Mouse (Mus musculus): ENCODE data around the gene Lyzl6. TPM values are rescaled to one million over a fixed set of nuclear protein-coding genes. Genes with fewer than 3 reads are reported as not detected.

The Lyzl6 gene
- polyA plus RNA-seq, 1 experiment from 2014 or later: not detected

DNA sequence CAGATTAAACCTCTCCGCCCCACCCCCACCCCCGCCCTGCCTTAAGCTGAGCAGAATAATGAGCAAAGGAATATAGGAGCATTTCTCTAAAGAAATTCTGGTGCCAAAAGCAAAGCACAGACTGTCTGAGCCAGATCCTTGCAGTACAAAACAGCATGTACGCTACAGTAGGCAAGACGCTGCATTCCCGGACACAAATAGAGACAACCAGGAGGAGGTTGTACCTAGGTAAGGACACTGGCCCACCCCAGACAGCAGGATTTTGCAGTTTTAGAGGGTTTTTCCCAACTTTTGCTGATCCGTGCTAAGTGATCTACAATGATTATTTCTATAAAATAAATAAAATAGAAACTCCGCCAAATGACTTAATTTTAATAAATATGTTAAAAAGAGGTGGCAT is 10.0 kb upstream of the Lyzl6 start:
- WGBS: 27% methylated on average over 7 of the region's 7 CpGs

DNA sequence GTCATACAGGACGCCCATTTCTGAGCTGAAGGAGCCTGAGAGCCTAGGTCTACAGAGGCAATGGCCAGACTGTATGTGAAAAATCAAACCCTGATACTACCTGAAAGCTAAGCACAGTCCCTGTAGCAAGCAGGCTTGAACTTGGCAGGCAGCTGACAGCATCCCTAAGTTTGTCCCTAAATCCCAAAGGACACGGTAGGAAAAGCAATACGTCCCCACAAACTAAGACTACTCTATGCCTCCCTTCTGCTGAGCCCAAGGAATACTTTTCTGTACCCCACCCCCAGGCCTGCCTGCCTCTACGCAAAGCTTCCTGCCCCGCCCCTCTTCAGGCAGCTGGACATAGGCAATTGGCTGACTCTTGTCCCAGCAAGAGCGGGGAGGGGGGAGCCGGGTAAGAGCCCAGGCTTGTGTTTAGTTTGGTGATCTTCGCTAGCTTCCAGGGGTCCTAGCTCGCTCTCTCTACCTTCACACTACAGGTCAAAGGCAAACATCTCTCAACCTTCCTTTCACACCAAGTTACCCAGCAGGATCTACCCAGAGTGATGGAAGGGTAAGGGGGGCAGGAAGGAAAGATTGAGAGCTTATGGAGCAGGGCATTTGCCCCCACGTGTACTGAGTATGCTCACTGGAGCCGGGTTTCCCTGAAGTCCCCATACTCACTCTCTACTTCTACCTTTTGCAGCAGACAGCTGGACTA is 9.4 kb upstream of the Lyzl6 start:
- peaks cover 61% of the 10 kb centered on the region for H3K27me3 ChIP-seq (ENCODE audit: control insufficient read depth, insufficient read depth, low read length)
- H3K36me3 ChIP-seq (ENCODE audit: control insufficient read depth, insufficient read depth, low read length): no peaks in the 10 kb centered on the region
- H3K4me1 ChIP-seq (ENCODE audit: control insufficient read depth, insufficient read depth, low read length): peaks cover 8% of the 10 kb centered on the region
- 7% methylated on average over 11 of the region's 11 CpGs for WGBS
- no peak for ATAC-seq (ENCODE audit: insufficient read depth, low FRiP score)
- H3K9ac ChIP-seq (ENCODE audit: low read length): no peak overlapping the region
- H3K27ac ChIP-seq (ENCODE audit: low read length): no peak overlapping the region
- H3K4me2 ChIP-seq (ENCODE audit: low read depth, low read length): no peak overlapping the region
- no peaks in the 10 kb centered on the region for H3K9me3 ChIP-seq (replicated peaks; ENCODE audit: control insufficient read depth, low read length)
- H3K4me3 ChIP-seq (replicated peaks; ENCODE audit: low read length): no peak overlapping the region

More for the DNA sequence above, 10.0 kb upstream of the Lyzl6 start:
- Histone ChIP-seq H3K27me3 (ENCODE audit: control insufficient read depth, insufficient read depth, low read length) (peaks cover 61% of the 10 kb centered on the region), H3K9ac (ENCODE audit: low read length) (no peak overlapping the region), H3K9me3 (replicated peaks; ENCODE audit: control insufficient read depth, low read length) (no peaks in the 10 kb centered on the region), H3K4me3 (replicated peaks; ENCODE audit: low read length) (no peak overlapping the region), H3K4me2 (ENCODE audit: low read depth, low read length) (no peak overlapping the region), H3K27ac (ENCODE audit: low read length) (no peak overlapping the region), H3K4me1 (ENCODE audit: control insufficient read depth, insufficient read depth, low read length) (peaks cover 8% of the 10 kb centered on the region), H3K36me3 (ENCODE audit: control insufficient read depth, insufficient read depth, low read length) (no peaks in the 10 kb centered on the region)
- no peak for ATAC-seq (ENCODE audit: insufficient read depth, low FRiP score)

DNA sequence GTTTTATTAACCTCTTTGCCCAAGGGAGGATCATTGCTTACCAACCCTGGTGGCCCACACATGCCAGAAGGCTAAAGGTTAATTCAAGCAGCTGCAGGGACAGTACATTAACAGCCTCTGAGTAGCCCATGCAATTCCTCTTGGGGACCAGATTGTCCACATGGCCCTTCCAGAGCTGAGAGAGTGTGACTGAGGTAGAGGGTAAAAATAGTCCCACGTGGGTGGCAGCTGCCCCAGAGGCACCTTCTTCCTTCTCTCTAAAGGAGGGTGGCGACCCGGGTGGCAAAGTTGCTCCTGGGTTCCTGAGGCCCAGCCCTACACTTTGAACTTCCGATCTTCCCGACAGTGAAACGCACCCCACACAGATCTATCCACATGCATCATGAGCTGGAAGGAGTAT is 7.6 kb upstream of the Lyzl6 start:
- H3K4me3 ChIP-seq (replicated peaks; ENCODE audit: low read length): no peak overlapping the region
- no peaks in the 10 kb centered on the region for H3K36me3 ChIP-seq (ENCODE audit: control insufficient read depth, insufficient read depth, low read length)
- ATAC-seq (ENCODE audit: insufficient read depth, low FRiP score): no peak
- H3K9me3 ChIP-seq (replicated peaks; ENCODE audit: control insufficient read depth, low read length): no peaks in the 10 kb centered on the region
- peaks cover 8% of the 10 kb centered on the region for H3K4me1 ChIP-seq (ENCODE audit: control insufficient read depth, insufficient read depth, low read length)
- H3K27me3 ChIP-seq (ENCODE audit: control insufficient read depth, insufficient read depth, low read length): peaks cover 44% of the 10 kb centered on the region
- H3K27ac ChIP-seq (ENCODE audit: low read length): no peak overlapping the region
- H3K9ac ChIP-seq (ENCODE audit: low read length): no peak overlapping the region
- H3K4me2 ChIP-seq (ENCODE audit: low read depth, low read length): no peak overlapping the region
- 76% methylated on average over 6 of the region's 6 CpGs for WGBS

DNA sequence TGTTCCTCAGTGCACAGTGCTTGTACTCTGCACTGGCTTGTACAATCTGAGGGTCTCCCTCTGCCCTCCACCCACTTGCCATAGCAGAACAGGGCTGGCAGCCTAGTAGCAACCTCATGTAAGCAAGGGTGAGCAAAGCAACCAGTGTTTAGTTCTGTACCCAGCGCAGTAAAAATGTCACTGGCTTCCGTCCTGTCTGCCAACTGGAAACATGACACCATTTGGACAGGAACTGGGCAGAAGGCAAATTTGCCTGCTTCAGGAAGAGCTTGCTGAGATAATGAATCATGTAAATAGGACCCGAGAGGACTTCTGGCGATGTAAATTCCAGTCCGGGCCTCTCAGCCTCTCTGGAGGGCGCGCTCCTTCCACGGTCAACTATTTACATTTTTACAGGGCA is 7.0 kb upstream of the Lyzl6 start:
- Histone ChIP-seq H3K27ac (ENCODE audit: low read length) (no peak overlapping the region), H3K9me3 (replicated peaks; ENCODE audit: control insufficient read depth, low read length) (no peaks in the 10 kb centered on the region), H3K9ac (ENCODE audit: low read length) (no peak overlapping the region), H3K4me2 (ENCODE audit: low read depth, low read length) (no peak overlapping the region), H3K4me3 (replicated peaks; ENCODE audit: low read length) (no peak overlapping the region), H3K36me3 (ENCODE audit: control insufficient read depth, insufficient read depth, low read length) (no peaks in the 10 kb centered on the region), H3K4me1 (ENCODE audit: control insufficient read depth, insufficient read depth, low read length) (peaks cover 8% of the 10 kb centered on the region), H3K27me3 (ENCODE audit: control insufficient read depth, insufficient read depth, low read length) (peaks cover 38% of the 10 kb centered on the region)
- ATAC-seq (ENCODE audit: insufficient read depth, low FRiP score): no peak
- WGBS: 54% methylated on average over 8 of the region's 8 CpGs

DNA sequence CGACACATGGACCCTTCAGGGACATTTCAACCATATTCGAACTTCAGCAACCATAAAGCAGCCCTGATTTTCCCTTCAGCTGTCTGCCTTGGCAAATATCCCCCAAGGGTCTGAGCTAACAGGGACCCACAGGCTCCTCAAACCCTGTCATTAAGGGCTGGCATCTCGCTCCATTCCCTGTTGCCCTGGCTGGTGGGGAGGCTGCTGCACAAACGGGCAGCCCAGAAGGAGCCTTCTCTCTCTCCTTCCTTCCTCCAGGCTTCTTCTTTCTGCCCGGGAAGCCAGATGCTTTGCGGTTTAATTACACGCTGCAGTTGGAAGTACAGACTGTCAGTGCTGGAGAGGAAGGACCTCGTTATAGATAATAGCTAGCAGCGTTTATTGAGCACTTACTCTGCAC is 4.5 kb upstream of the Lyzl6 start:
- H3K4me2 ChIP-seq (ENCODE audit: low read depth, low read length): no peak overlapping the region
- 71% methylated on average over 9 of the region's 9 CpGs for WGBS
- ATAC-seq (ENCODE audit: insufficient read depth, low FRiP score): no peak

DNA sequence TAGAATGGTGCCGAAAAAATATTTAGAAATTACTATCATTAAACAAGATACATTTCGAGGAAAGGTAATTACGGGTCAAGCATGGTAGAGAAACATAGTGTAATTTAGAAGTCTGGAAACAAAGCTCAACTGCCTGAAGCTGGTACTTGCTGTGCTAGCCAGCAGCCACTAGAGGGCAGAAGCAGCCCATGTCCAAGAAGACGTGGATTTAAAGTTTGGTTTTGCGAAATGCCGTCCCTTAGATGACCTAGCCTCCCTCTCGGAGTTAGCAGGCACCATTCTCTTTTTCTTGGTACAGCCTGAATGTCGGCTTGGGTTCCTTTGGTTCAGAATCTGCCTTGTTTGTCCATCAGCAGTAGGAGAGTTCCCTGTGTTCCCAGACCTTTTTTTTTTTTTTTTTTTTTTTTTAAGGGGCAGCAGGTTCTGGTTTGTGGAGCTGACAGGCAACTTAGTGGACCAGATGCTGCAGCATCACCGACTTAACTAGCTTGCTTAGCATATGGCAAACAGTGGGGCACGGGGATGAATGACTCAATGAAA is 787 bp upstream of the Lyzl6 start:
- no peaks in the 10 kb centered on the region for H3K36me3 ChIP-seq (ENCODE audit: control insufficient read depth, insufficient read depth, low read length)
- no peak overlapping the region for H3K4me3 ChIP-seq (replicated peaks; ENCODE audit: low read length)
- no peak overlapping the region for H3K4me2 ChIP-seq (ENCODE audit: low read depth, low read length)
- ATAC-seq (ENCODE audit: insufficient read depth, low FRiP score): no peak
- peaks cover 13% of the 10 kb centered on the region for H3K27me3 ChIP-seq (ENCODE audit: control insufficient read depth, insufficient read depth, low read length)
- H3K27ac ChIP-seq (ENCODE audit: low read length): no peak overlapping the region
- H3K9ac ChIP-seq (ENCODE audit: low read length): no peak overlapping the region
- no peaks in the 10 kb centered on the region for H3K9me3 ChIP-seq (replicated peaks; ENCODE audit: control insufficient read depth, low read length)
- 3% methylated on average over 10 of the region's 10 CpGs for WGBS
- no peaks in the 10 kb centered on the region for H3K4me1 ChIP-seq (ENCODE audit: control insufficient read depth, insufficient read depth, low read length)

More for the DNA sequence above, 4.5 kb upstream of the Lyzl6 start:
- Histone ChIP-seq H3K4me1 (ENCODE audit: control insufficient read depth, insufficient read depth, low read length) (no peaks in the 10 kb centered on the region), H3K9me3 (replicated peaks; ENCODE audit: control insufficient read depth, low read length) (no peaks in the 10 kb centered on the region), H3K27me3 (ENCODE audit: control insufficient read depth, insufficient read depth, low read length) (peaks cover 28% of the 10 kb centered on the region), H3K27ac (ENCODE audit: low read length) (no peak overlapping the region), H3K36me3 (ENCODE audit: control insufficient read depth, insufficient read depth, low read length) (no peaks in the 10 kb centered on the region), H3K9ac (ENCODE audit: low read length) (no peak overlapping the region), H3K4me3 (replicated peaks; ENCODE audit: low read length) (no peak overlapping the region)

DNA sequence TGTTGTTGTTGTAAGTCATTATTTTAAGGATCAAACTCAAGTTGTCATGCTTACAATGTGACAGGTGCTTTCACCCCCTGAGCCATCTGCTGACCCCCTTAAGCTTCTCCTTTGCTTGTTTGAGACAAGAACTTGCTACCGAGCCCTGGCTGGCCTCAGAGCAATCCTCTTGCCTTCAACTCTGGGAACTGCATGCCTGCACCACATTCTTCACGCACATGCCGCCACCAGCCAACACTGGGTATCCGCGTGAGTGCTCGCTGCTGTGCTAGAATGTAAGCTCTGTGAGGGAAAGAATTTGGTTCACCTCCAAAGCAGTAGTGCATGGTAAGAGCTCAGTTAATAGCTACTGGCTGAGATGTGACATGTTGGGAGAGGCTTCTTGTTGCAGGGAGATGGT is 2.4 kb downstream of the Lyzl6 start:
- no peak for ATAC-seq (ENCODE audit: insufficient read depth, low FRiP score)
- no peaks in the 10 kb centered on the region for H3K36me3 ChIP-seq (ENCODE audit: control insufficient read depth, insufficient read depth, low read length)
- no peak overlapping the region for H3K9ac ChIP-seq (ENCODE audit: low read length)
- no peak overlapping the region for H3K27ac ChIP-seq (ENCODE audit: low read length)
- no peak overlapping the region for H3K4me2 ChIP-seq (ENCODE audit: low read depth, low read length)
- H3K9me3 ChIP-seq (replicated peaks; ENCODE audit: control insufficient read depth, low read length): no peaks in the 10 kb centered on the region
- WGBS: 72% methylated on average over 6 of the region's 6 CpGs
- no peaks in the 10 kb centered on the region for H3K4me1 ChIP-seq (ENCODE audit: control insufficient read depth, insufficient read depth, low read length)
- H3K4me3 ChIP-seq (replicated peaks; ENCODE audit: low read length): no peak overlapping the region
- H3K27me3 ChIP-seq (ENCODE audit: control insufficient read depth, insufficient read depth, low read length): peaks cover 13% of the 10 kb centered on the region

DNA sequence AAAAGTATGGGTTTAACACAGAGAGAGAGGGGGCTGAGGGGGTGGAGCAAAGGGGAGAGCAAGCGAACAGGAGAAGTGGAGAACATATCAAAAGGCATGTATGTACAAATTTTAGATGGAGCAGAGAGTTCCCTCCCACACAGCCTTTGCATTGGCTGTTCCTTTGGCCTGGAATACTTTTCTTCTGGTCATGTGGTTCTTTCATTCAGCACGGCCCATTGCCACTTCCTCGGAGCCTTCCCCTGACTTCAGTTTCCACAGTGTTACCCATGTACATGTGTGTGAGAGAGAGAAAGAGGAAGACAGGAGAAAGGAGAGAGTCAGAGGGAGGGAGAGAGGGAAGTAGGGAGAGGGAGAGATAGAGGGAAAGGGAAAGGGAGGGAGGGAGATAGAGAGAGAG is 3.2 kb downstream of the Lyzl6 start:
- no peak overlapping the region for H3K4me3 ChIP-seq (replicated peaks; ENCODE audit: low read length)
- no peaks in the 10 kb centered on the region for H3K4me1 ChIP-seq (ENCODE audit: control insufficient read depth, insufficient read depth, low read length)
- WGBS: 59% methylated on average over 3 of the region's 3 CpGs
- ATAC-seq (ENCODE audit: insufficient read depth, low FRiP score): no peak
- H3K9ac ChIP-seq (ENCODE audit: low read length): no peak overlapping the region
- no peak overlapping the region for H3K4me2 ChIP-seq (ENCODE audit: low read depth, low read length)
- H3K9me3 ChIP-seq (replicated peaks; ENCODE audit: control insufficient read depth, low read length): no peaks in the 10 kb centered on the region
- H3K36me3 ChIP-seq (ENCODE audit: control insufficient read depth, insufficient read depth, low read length): no peaks in the 10 kb centered on the region
- no peak overlapping the region for H3K27ac ChIP-seq (ENCODE audit: low read length)
- H3K27me3 ChIP-seq (ENCODE audit: control insufficient read depth, insufficient read depth, low read length): peaks cover 11% of the 10 kb centered on the region

DNA sequence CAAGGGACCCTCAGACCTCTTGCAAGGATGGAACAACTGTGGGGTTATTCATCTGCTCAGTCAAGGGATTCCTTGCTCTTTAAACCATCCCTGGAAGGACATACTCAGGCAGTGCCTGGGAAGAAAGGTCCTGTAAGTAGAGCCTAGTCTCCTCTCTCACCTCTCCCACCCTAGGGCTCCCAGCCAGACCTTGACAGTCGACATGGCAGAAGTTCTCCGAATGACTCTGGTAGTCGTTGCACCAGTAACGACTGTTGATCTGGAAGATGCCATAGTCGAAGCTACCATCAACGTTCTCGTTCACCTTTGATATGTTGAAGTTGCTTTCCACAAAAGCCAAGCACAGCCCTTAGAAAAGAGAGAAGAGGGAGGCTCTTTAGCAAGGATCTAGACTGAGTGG is 3.9 kb downstream of the Lyzl6 start:
- Histone ChIP-seq H3K4me1 (ENCODE audit: control insufficient read depth, insufficient read depth, low read length) (no peaks in the 10 kb centered on the region), H3K4me3 (replicated peaks; ENCODE audit: low read length) (no peak overlapping the region), H3K27me3 (ENCODE audit: control insufficient read depth, insufficient read depth, low read length) (peaks cover 7% of the 10 kb centered on the region), H3K36me3 (ENCODE audit: control insufficient read depth, insufficient read depth, low read length) (no peaks in the 10 kb centered on the region), H3K4me2 (ENCODE audit: low read depth, low read length) (no peak overlapping the region), H3K27ac (ENCODE audit: low read length) (no peak overlapping the region), H3K9ac (ENCODE audit: low read length) (no peak overlapping the region), H3K9me3 (replicated peaks; ENCODE audit: control insufficient read depth, low read length) (no peaks in the 10 kb centered on the region)
- ATAC-seq (ENCODE audit: insufficient read depth, low FRiP score): no peak
- 82% methylated on average over 7 of the region's 7 CpGs for WGBS
